Mouse (Mus musculus) limb, embryonic 11.5 days (tissue): ENCODE results near the gene H2-T23. TPM values are rescaled to one million over a fixed set of nuclear protein-coding genes. Genes with fewer than 3 reads are reported as not detected.
"Not testable (repeated sequence)": the region's sequence is repeated elsewhere in the genome, so short reads cannot be mapped to it uniquely, and the experiment has no call there.

Experiments used
- ATAC-seq: fragments of 200-750 bp; cut with Nextera tagmentation; 2 replicates; pipeline ENCODE4 v1.8.0; 2017; ENCODE audit warnings: low read depth; ENCODE audit not compliant: insufficient number of reproducible peaks, low FRiP score, low TSS enrichment
- DNase-seq: peaks from one replicate; pipeline ENCODE4 v3.0.0-alpha.2; 2015; ENCODE audit warnings: low spot score
- H3K27ac ChIP-seq: fragments of 300-500 bp; sonication (generic); replicated peaks from 2 replicates; pipeline ENCODE4 v1.5.1; 2014; ENCODE audit warnings: low read depth, mild to moderate bottlenecking, low read length
- H3K27me3 ChIP-seq: fragments of 300-500 bp; sonication (generic); 2 replicates; pipeline ENCODE4 v1.6.1; 2014; ENCODE audit warnings: mild to moderate bottlenecking, low read length, mixed read lengths; ENCODE audit not compliant: control insufficient read depth, insufficient read depth
- H3K36me3 ChIP-seq: fragments of 300-500 bp; sonication (generic); 2 replicates; pipeline ENCODE4 v1.6.1; 2014; ENCODE audit warnings: mild to moderate bottlenecking, low read length, moderate library complexity, mixed read lengths; ENCODE audit not compliant: control insufficient read depth, insufficient read depth
- H3K4me1 ChIP-seq: fragments of 300-500 bp; sonication (generic); 2 replicates; pipeline ENCODE4 v1.6.1; 2014; ENCODE audit warnings: low read length, mixed read lengths; ENCODE audit not compliant: control insufficient read depth, insufficient read depth
- H3K4me2 ChIP-seq: fragments of 300-500 bp; sonication (generic); 2 replicates; pipeline ENCODE4 v1.6.1; 2014; ENCODE audit warnings: low read depth, mild to moderate bottlenecking, moderate library complexity; ENCODE audit not compliant: severe bottlenecking
- H3K4me3 ChIP-seq: fragments of 300-500 bp; sonication (generic); 2 replicates; pipeline ENCODE4 v1.5.1; 2014; ENCODE audit warnings: low read depth, low read length
- H3K9ac ChIP-seq: fragments of 300-500 bp; sonication (generic); 2 replicates; pipeline ENCODE4 v1.6.1; 2014; ENCODE audit warnings: mild to moderate bottlenecking, low read length
- H3K9me3 ChIP-seq: fragments of 300-500 bp; sonication (generic); 2 replicates; pipeline ENCODE4 v1.6.1; 2016; ENCODE audit warnings: low read length; ENCODE audit not compliant: control insufficient read depth
- WGBS: fragments of 180-500 bp; shearing (Covaris S2); extraction: QIAGEN DNeasy Blood & Tissue Kit; methylation state at CpG from one replicate; pipeline ENCODE4 v1.1.7; 2014; 5-methylcytosine and 5-hydroxymethylcytosine counted together
- polyA plus RNA-seq: library from polyadenylated mRNA; unstranded; fragments of >200 nt; fragmentation: Nextera tagmentation; extraction: Ambion mirVana; gene quantifications from 2 replicates; pipeline ENCODE4 v1.2.1, GENCODE M21; 2014

H2-T23 gene
- 2.5 and 2.6 TPM in 2 replicates for polyA plus RNA-seq

DNA sequence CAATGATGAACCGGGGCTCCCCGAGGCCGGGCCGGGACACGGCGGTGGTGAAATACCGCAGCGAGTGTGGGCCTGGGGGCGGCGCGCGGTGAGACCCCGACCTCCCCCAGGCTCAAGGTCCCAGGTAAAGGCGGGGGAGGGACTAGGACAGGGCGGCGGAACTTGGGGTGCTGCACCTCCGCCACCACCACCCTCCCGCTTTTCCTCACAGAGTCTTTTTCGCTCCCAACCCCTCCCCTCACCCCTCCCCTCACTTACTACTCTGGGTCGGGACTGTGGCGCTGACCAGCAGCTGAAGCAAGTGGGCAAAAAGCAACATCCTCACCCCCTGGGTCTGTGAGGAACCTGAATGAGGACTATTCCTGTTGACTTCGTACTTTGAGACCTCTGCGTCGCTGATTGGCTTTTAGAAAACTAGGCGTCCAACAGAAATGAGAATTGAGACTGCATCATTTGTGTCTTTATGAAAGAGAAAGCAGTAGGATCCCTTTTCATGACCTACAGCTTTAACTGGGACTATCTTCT, at the start of gene H2-T23:
H2-T23 (minus strand) TSS at position 505 of the 525 bp plus-strand sequence.
- H3K27ac ChIP-seq, H3K4me1 ChIP-seq, H3K27me3 ChIP-seq, H3K36me3 ChIP-seq, H3K9me3 ChIP-seq: not testable (repeated sequence)
- Histone ChIP-seq H3K4me2 (peak within 1 kb of the TSS; percentile 67), H3K9ac (peak within 1 kb of the TSS; percentile 17; the same call in 1 of the 2 replicates), H3K4me3 (peak within 1 kb of the TSS; percentile 33)
- ATAC-seq (peak; percentile 41; the same call in 1 of the 2 replicates), DNase-seq (peak; percentile 59)
- 2% methylated on average over 24 of the region's 25 CpGs for WGBS

DNA sequence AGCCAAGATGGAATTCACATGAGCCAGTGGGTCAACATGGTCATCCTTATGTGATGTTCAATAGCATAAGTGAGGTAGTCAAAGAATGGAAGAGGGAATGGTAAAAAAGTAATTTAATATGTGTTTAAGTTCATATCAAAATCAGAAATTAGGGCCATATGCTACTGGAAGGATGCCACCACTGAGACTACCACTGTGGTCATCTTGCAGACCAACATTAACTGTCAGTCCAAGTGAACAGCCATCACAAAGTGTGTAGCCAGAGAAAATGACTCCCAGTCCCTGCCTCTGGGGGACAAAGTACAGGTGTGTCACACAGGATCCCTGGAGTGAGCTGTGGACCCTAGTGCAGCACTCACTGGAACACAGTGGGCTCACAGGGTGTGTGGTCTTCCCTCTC, 49.2 kb upstream of the H2-T23 start:
- not testable (repeated sequence) for H3K36me3 ChIP-seq, H3K4me2 ChIP-seq, H3K4me3 ChIP-seq, H3K4me1 ChIP-seq, ATAC-seq, H3K27ac ChIP-seq, H3K9me3 ChIP-seq, DNase-seq, H3K9ac ChIP-seq
- peaks cover 20% of the 10 kb centered on the region for H3K27me3 ChIP-seq

DNA sequence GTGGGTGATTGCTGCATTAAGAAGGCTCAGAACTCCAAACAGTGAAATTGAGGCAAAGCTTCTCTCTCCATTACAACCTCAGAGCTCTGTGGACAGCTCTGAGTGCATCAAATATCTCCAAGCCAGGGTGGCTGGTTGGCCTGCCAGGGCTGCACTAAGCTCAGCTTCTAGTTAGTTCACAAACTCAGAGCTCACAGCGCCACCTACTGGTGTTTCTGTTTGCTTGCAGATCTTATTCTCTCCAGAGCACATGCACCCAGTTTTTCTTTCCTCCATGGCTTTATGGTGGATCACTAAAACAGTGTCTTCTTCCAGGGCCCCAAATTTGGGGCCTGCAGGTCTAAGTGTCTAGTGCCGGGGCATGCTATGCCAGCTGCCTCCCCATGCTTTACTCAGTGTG, 28.2 kb upstream of the H2-T23 start:
- H3K9ac ChIP-seq, result no peak overlapping the region
- peak; percentile 78 for DNase-seq
- H3K9me3 ChIP-seq, result no peaks in the 10 kb centered on the region
- H3K4me2 ChIP-seq, result no peak overlapping the region
- no peaks in the 10 kb centered on the region for H3K4me1 ChIP-seq
- WGBS, result 40% methylated on average over 2 of the region's 2 CpGs
- H3K27ac ChIP-seq, result no peak overlapping the region
- no peak overlapping the region for H3K4me3 ChIP-seq
- no peak for ATAC-seq
- H3K27me3 ChIP-seq, result no peaks in the 10 kb centered on the region
- H3K36me3 ChIP-seq, result no peaks in the 10 kb centered on the region

DNA sequence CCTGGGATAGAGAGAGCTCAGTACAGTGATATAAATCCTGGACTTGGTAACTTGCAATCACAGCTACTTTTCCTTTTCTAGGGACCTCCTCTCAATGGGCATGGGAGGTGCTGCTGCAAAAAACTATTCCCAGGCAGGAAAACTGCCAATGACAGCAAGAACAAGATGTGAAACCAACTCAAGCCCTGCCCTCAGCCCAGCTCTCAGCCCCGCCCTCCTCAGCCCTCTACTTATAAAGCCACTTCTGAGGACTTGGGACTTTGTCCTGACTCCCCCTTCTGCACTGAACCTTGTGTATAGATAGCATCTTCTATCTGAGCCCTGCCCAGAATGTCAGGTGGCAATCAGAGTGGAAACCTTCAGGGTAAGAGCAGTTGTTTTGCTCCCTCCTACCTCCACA, 25.7 kb upstream of the H2-T23 start, which contains the start of gene Gm11127:
Gm11127 (minus strand) TSS at position 10 of the 400 bp plus-strand sequence.
- DNase-seq, result not testable (repeated sequence)

DNA sequence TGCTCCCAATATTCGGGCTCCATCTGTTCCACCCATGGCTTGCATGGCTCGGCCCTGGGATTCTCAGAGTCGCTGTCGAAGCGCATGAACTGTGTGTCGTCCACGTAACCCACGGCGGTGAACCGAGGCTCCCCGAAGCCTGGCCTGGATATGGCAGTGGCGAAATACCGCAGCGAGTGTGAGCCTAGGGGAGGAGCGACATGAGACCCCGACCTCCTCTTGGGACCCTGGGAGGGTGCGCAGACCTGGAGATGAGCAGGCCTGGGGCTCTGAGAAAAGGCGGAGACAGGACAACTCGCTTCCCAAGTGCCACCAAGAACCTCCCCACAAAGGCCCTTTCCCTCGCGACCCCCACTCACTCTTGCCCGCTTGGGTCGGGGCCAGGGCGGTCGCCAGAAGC, 25.3 kb upstream of the H2-T23 start:
- not testable (repeated sequence) for H3K4me2 ChIP-seq, H3K4me1 ChIP-seq, H3K27me3 ChIP-seq, H3K27ac ChIP-seq, H3K36me3 ChIP-seq, DNase-seq, H3K4me3 ChIP-seq, H3K9me3 ChIP-seq, H3K9ac ChIP-seq
- ATAC-seq, result peak; percentile 51; the same call in 1 of the 2 replicates
- WGBS, result 91% methylated on average over 23 of the region's 25 CpGs

More for the DNA sequence above, 25.7 kb upstream of the H2-T23 start, which contains the start of gene Gm11127:
- not testable (repeated sequence) for H3K36me3 ChIP-seq, H3K4me1 ChIP-seq, H3K4me2 ChIP-seq, ATAC-seq, H3K9ac ChIP-seq, H3K27me3 ChIP-seq, H3K4me3 ChIP-seq, H3K9me3 ChIP-seq, H3K27ac ChIP-seq
- WGBS, result 62% methylated on average over 1 of the region's 1 CpGs

DNA sequence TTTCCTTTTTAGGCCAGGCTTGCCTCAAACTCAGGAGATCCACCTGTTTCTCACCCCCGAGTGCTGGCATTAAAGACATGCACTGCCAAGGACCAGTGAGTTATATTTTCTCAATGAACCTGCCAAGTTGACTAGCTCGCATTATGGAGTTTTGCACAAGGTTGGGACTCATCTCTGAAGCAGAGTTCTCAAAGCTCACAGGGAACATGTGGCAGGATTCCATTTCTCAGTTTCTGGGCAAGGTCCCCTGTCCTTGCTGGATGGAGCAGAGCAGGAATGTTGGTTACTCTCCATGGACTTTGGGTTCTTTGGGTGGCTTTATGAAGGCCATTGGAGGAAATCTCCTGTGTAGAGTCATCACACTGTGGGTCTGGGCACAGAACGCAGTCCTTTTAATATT, 10.6 kb upstream of the H2-T23 start:
- Histone ChIP-seq H3K4me2 (peak overlapping the region; percentile 58), H3K27ac (no peak overlapping the region), H3K9me3 (no peaks in the 10 kb centered on the region), H3K36me3 (no peaks in the 10 kb centered on the region), H3K9ac (no peak overlapping the region), H3K4me3 (no peak overlapping the region), H3K4me1 (peaks cover 2% of the 10 kb centered on the region; the same call in 1 of the 2 replicates), H3K27me3 (no peaks in the 10 kb centered on the region)
- 86% methylated on average over 3 of the region's 3 CpGs for WGBS
- ATAC-seq, result no peak
- DNase-seq, result no peak

DNA sequence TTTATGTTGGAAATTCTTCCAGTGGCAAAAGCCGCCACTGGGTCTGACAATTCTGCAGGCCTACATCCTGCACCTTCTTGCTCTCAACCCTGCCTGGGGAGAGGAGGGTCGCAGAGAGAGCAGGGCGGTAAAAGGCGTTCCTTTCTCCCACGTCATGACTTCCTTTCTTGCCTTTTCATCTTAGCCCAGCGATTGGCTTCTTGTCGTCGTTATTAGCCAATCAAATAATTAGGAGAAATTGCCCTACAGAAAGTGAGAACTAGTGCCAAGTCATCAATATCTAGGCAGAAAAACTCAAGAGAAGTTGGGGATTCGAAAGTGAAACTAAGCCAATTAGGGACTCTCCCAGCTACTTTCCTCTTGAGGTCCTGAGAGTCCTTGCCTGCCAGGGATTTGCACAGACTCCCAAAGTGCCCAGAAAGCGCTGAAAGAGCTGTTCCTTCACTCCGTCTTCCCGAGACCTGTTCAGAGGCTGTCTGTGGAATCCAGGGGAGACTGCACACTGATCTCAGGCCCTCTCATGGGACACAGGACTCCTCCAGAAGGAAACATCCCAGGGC, 10.0 kb upstream of the H2-T23 start, which contains the start of the genes H2-T22 and Gm6034:
H2-T22 (minus strand) TSS at position 138 of the 560 bp plus-strand sequence.
Gm6034 (plus strand) TSS at position 352 of the 560 bp plus-strand sequence.
- not testable (repeated sequence) for H3K4me1 ChIP-seq, H3K9me3 ChIP-seq, H3K27ac ChIP-seq, H3K36me3 ChIP-seq, H3K27me3 ChIP-seq
- ATAC-seq (peak; percentile 94), DNase-seq (peak; percentile 68)
- Histone ChIP-seq H3K4me2 (peak within 1 kb of the TSS; percentile 58), H3K4me3 (peak within 1 kb of the TSS; percentile 25), H3K9ac (0 out of 2 replicates have a peak within 1 kb of the TSS, but pooled peaks have one; percentile 8)
- 1% methylated on average over 12 of the region's 12 CpGs for WGBS

DNA sequence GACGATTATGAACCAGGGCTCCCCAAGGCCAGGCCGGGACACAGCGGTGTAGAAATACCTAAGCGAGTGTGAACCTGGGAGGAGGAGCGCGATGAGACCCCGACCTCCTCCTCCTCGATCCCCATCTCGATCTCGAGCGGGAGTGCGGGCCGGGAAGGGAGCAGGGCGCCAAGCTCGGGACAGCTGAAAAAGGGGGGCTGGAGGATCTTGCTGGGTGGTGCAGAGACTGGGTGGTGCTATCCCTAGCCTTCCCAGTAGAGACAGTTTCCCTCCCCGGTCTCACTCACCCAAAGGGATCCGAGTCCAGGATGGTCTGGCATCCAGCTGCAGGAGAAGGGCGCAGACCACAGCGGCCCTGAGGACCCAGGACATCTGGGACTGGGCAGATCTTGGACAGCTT, 9.4 kb upstream of the H2-T23 start:
- Histone ChIP-seq H3K4me2 (peak overlapping the region; percentile 58), H3K4me3 (peak overlapping the region; percentile 25)
- peak; percentile 69 for ATAC-seq
- not testable (repeated sequence) for DNase-seq, H3K36me3 ChIP-seq, H3K27ac ChIP-seq, H3K27me3 ChIP-seq, H3K9me3 ChIP-seq, H3K4me1 ChIP-seq, H3K9ac ChIP-seq
- 2% methylated on average over 18 of the region's 19 CpGs for WGBS
